Mouse (Mus musculus) heart, embryonic 14.5 days (tissue): Measurements from ENCODE around the gene Dyrk1a. TPM values are rescaled to one million over a fixed set of nuclear protein-coding genes. Genes with fewer than 3 reads are reported as not detected.

Experiments
- ATAC-seq: fragments of 200-750 bp; cut with Nextera tagmentation; 2 replicates; pipeline ENCODE4 v1.8.0; 2017; ENCODE audit warnings: low read depth, moderate TSS enrichment; ENCODE audit not compliant: insufficient number of reproducible peaks, insufficient read depth, low FRiP score
- H3K27ac ChIP-seq, 2 experiments: fragments of 200-500 bp in 1 of 2; fragments of 300-500 bp in 1 of 2; sonication (generic) in 1 of 2; replicated peaks in 1 of 2; 2 replicates each; pipeline ENCODE4 v1.5.1; 2012 to 2014; ENCODE audit warnings: low read depth in 2 of 2, low read length in 2 of 2, control low read depth in 1 of 2, mild to moderate bottlenecking in 1 of 2, mixed read lengths in 1 of 2; ENCODE audit not compliant: control insufficient read depth in 1 of 2, insufficient read depth in 1 of 2
- H3K27me3 ChIP-seq: fragments of 300-500 bp; sonication (generic); 2 replicates; pipeline ENCODE4 v1.6.1; 2014; ENCODE audit warnings: mild to moderate bottlenecking, low read length, control low read depth; ENCODE audit not compliant: control insufficient read depth, insufficient read depth
- H3K36me3 ChIP-seq: fragments of 300-500 bp; sonication (generic); 2 replicates; pipeline ENCODE4 v1.6.1; 2014; ENCODE audit warnings: mild to moderate bottlenecking, control low read depth, low read length, mixed read lengths; ENCODE audit not compliant: control insufficient read depth, insufficient read depth
- H3K4me1 ChIP-seq, 2 experiments: fragments of 200-500 bp in 1 of 2; fragments of 300-500 bp in 1 of 2; sonication (generic) in 1 of 2; 2 replicates each; pipeline ENCODE4 v1.6.1; 2012 to 2014; ENCODE audit warnings: low read length in 2 of 2, control low read depth in 1 of 2, mixed read lengths in 1 of 2; ENCODE audit not compliant: control insufficient read depth in 2 of 2, insufficient read depth in 2 of 2
- H3K4me2 ChIP-seq: fragments of 300-500 bp; sonication (generic); 2 replicates; pipeline ENCODE4 v1.6.1; 2014; ENCODE audit warnings: mild to moderate bottlenecking, low read length
- H3K4me3 ChIP-seq, 2 experiments: fragments of 200-500 bp in 1 of 2; fragments of 300-500 bp in 1 of 2; sonication (generic) in 1 of 2; 2 replicates each; pipeline ENCODE4 v1.5.1; 2012 to 2014; ENCODE audit warnings: low read length in 2 of 2, mild to moderate bottlenecking in 2 of 2, control low read depth in 1 of 2, low read depth in 1 of 2, moderate library complexity in 1 of 2; ENCODE audit not compliant: control insufficient read depth in 1 of 2, insufficient read depth in 1 of 2
- H3K9ac ChIP-seq: fragments of 300-500 bp; sonication (generic); 2 replicates; pipeline ENCODE4 v1.6.1; 2014; ENCODE audit warnings: mild to moderate bottlenecking, low read length
- H3K9me3 ChIP-seq: fragments of 300-500 bp; sonication (generic); 2 replicates; pipeline ENCODE4 v1.6.1; 2016; ENCODE audit warnings: low read length, control low read depth; ENCODE audit not compliant: control insufficient read depth
- WGBS: fragments of 180-500 bp; shearing (Covaris S2); extraction: QIAGEN DNeasy Blood & Tissue Kit; methylation state at CpG from one replicate; pipeline ENCODE4 v1.1.7; 2014; 5-methylcytosine and 5-hydroxymethylcytosine counted together
- polyA plus RNA-seq: library from polyadenylated mRNA; unstranded; fragments of >200 nt; fragmentation: Nextera tagmentation; extraction: Ambion mirVana; gene quantifications from 2 replicates; pipeline ENCODE4 v1.2.1, GENCODE M21; 2014

Dyrk1a gene
- polyA plus RNA-seq, 1 experiment from 2014 or later: 12.2 TPM

- Histone ChIP-seq H3K27ac (peak overlapping the region; percentile 93 to 99), H3K27me3 (no peaks in the 10 kb centered on the region), H3K4me1 (peaks cover 20 to 21% of the 10 kb centered on the region in 2 experiments), H3K36me3 (no peaks in the 10 kb centered on the region), H3K4me3 (peak overlapping the region; percentile 45 to 53), H3K4me2 (peak overlapping the region; percentile 91), H3K9ac (peak overlapping the region; percentile 78), H3K9me3 (no peaks in the 10 kb centered on the region)
- WGBS: 10% methylated on average over 18 of the region's 18 CpGs
- no peak for ATAC-seq
These were observed 155.0 kb downstream of the Dyrk1a start for GRCm38 (mm10) chr16:94724747-94725211.

- H3K9me3 ChIP-seq: no peaks in the 10 kb centered on the region
- H3K4me2 ChIP-seq: no peak overlapping the region
- H3K4me3 ChIP-seq: no peak overlapping the region
- 85% methylated on average over 6 of the region's 6 CpGs for WGBS
- H3K9ac ChIP-seq: no peak overlapping the region
- H3K36me3 ChIP-seq: no peaks in the 10 kb centered on the region
- H3K4me1 ChIP-seq: peaks cover 11 to 18% of the 10 kb centered on the region in 2 experiments
- ATAC-seq: no peak
- H3K27ac ChIP-seq: no peak overlapping the region
- no peaks in the 10 kb centered on the region for H3K27me3 ChIP-seq
These were observed 159.4 kb downstream of the Dyrk1a start for GRCm38 (mm10) chr16:94729236-94729635.

GRCm38 (mm10) chr16:94731027-94731426 is 161.2 kb downstream of the Dyrk1a start:
- Histone ChIP-seq H3K36me3 (no peaks in the 10 kb centered on the region), H3K27ac (no peak overlapping the region), H3K27me3 (no peaks in the 10 kb centered on the region), H3K9me3 (no peaks in the 10 kb centered on the region), H3K9ac (no peak overlapping the region), H3K4me1 (peaks cover 8 to 19% of the 10 kb centered on the region in 2 experiments), H3K4me2 (no peak overlapping the region), H3K4me3 (no peak overlapping the region)
- 61% methylated on average over 12 of the region's 12 CpGs for WGBS
- ATAC-seq: no peak

- no peaks in the 10 kb centered on the region for H3K27me3 ChIP-seq
- peaks cover 8 to 34% of the 10 kb centered on the region in 2 experiments for H3K4me1 ChIP-seq
- no peak overlapping the region for H3K4me3 ChIP-seq
- ATAC-seq: no peak
- no peak overlapping the region for H3K4me2 ChIP-seq
- no peak overlapping the region; a peak in 1 of 4 replicates for H3K27ac ChIP-seq
- 73% methylated on average over 3 of the region's 3 CpGs for WGBS
- no peaks in the 10 kb centered on the region for H3K9me3 ChIP-seq
- no peak overlapping the region for H3K9ac ChIP-seq
- peaks cover 11% of the 10 kb centered on the region; the same call in 1 of the 2 replicates for H3K36me3 ChIP-seq
These were observed 165.7 kb downstream of the Dyrk1a start for GRCm38 (mm10) chr16:94735472-94735871.

GRCm38 (mm10) chr16:94736462-94737358 is 166.9 kb downstream of the Dyrk1a start:
- WGBS: 41% methylated on average over 8 of the region's 8 CpGs
- Histone ChIP-seq H3K27me3 (no peaks in the 10 kb centered on the region), H3K4me3 (no peak overlapping the region), H3K4me2 (no peak overlapping the region), H3K4me1 (peaks cover 8 to 34% of the 10 kb centered on the region in 2 experiments), H3K9me3 (no peaks in the 10 kb centered on the region), H3K9ac (no peak overlapping the region), H3K27ac (peak overlapping the region in 1 of 2 experiments; percentile 46; a peak in 2 of 4 replicates), H3K36me3 (peaks cover 14% of the 10 kb centered on the region; the same call in 1 of the 2 replicates)
- ATAC-seq: no peak

GRCm38 (mm10) chr16:94737359-94737687 is 167.5 kb downstream of the Dyrk1a start:
- no peak for ATAC-seq
- Histone ChIP-seq H3K27ac (peak overlapping the region in 1 of 2 experiments; percentile 46; a peak in 2 of 4 replicates), H3K9me3 (no peaks in the 10 kb centered on the region), H3K4me1 (peaks cover 8 to 34% of the 10 kb centered on the region in 2 experiments), H3K4me3 (no peak overlapping the region), H3K9ac (no peak overlapping the region), H3K27me3 (no peaks in the 10 kb centered on the region), H3K4me2 (no peak overlapping the region), H3K36me3 (peaks cover 14% of the 10 kb centered on the region; the same call in 1 of the 2 replicates)
- 79% methylated on average over 1 of the region's 1 CpGs for WGBS

- peaks cover 13% of the 10 kb centered on the region; the same call in 1 of the 2 replicates for H3K36me3 ChIP-seq
- peak overlapping the region; percentile 35 to 36 for H3K4me3 ChIP-seq
- ATAC-seq: peak; percentile 66; the same call in 1 of the 2 replicates
- peak overlapping the region; percentile 58 for H3K4me2 ChIP-seq
- H3K9me3 ChIP-seq: no peaks in the 10 kb centered on the region
- no peaks in the 10 kb centered on the region for H3K27me3 ChIP-seq
- peaks cover 8 to 13% of the 10 kb centered on the region in 2 experiments; a peak in 3 of 4 replicates for H3K4me1 ChIP-seq
- H3K27ac ChIP-seq: peak overlapping the region; percentile 58 to 59; a peak in 3 of 4 replicates
- WGBS: 8% methylated on average over 11 of the region's 11 CpGs
- H3K9ac ChIP-seq: peak overlapping the region; percentile 60; the same call in 1 of the 2 replicates
These were observed 174.2 kb downstream of the Dyrk1a start for GRCm38 (mm10) chr16:94743853-94744501.
